Mouse (Mus musculus) left cerebral cortex, adult 8-10 months (tissue): ENCODE measurements around the gene Ampd3. TPM values are rescaled to one million over a fixed set of nuclear protein-coding genes. Genes with fewer than 3 reads are reported as not detected.

ENCODE experiments used
- DNase-seq, 2 experiments: peaks; one replicate each; pipeline ENCODE4 v3.0.0; 2022; ENCODE audit warnings: low spot score in 2 of 2
- total RNA-seq, 4 experiments: library from RNA; stranded (reverse); gene quantifications; 2 replicates each; pipeline ENCODE4 v1.2.4; 2022

The Ampd3 gene
- total RNA-seq, 4 experiments from 2014 or later: 22.9 to 33.5 (median 29.5) TPM

- DNase-seq: no peak
Measured at GRCm38 (mm10) chr7:110797722-110798409, 29.9 kb downstream of the Ampd3 start.

- peak; percentile 66 to 80 for DNase-seq
Measured at GRCm38 (mm10) chr7:110801028-110801427, 33.0 kb downstream of the Ampd3 start.

GRCm38 (mm10) chr7:110803131-110803530 lies 35.1 kb downstream of the Ampd3 start:
- DNase-seq: no peak

GRCm38 (mm10) chr7:110804266-110804665 lies 36.3 kb downstream of the Ampd3 start:
- DNase-seq: peak in 1 of 2 experiments; percentile 76

GRCm38 (mm10) chr7:110807460-110808030 lies 39.5 kb downstream of the Ampd3 start:
- DNase-seq: no peak

GRCm38 (mm10) chr7:110808962-110809361 lies 41.0 kb downstream of the Ampd3 start:
- no peak for DNase-seq

GRCm38 (mm10) chr7:110809585-110810557 lies 41.9 kb downstream of the Ampd3 start:
- no peak for DNase-seq

- DNase-seq: no peak
Measured at GRCm38 (mm10) chr7:110810995-110811394, 43.0 kb downstream of the Ampd3 start.

GRCm38 (mm10) chr7:110811529-110811928 lies 43.5 kb downstream of the Ampd3 start:
- no peak for DNase-seq

- no peak for DNase-seq
Measured at GRCm38 (mm10) chr7:110813983-110814382, 46.0 kb downstream of the Ampd3 start.

- no peak for DNase-seq
Measured at GRCm38 (mm10) chr7:110816037-110816436, 48.0 kb downstream of the Ampd3 start.

GRCm38 (mm10) chr7:110818206-110818605 lies 50.2 kb downstream of the Ampd3 start:
- DNase-seq: no peak

GRCm38 (mm10) chr7:110818787-110819350 lies 50.9 kb downstream of the Ampd3 start:
- DNase-seq: no peak

- DNase-seq: no peak
Measured at GRCm38 (mm10) chr7:110821068-110821467, 53.1 kb downstream of the Ampd3 start.

GRCm38 (mm10) chr7:110821653-110822052 lies 53.6 kb downstream of the Ampd3 start:
- peak in 1 of 2 experiments; percentile 63 for DNase-seq

GRCm38 (mm10) chr7:110822055-110822454 lies 54.0 kb downstream of the Ampd3 start:
- no peak for DNase-seq

- DNase-seq: no peak
Measured at GRCm38 (mm10) chr7:110823076-110823475, 55.1 kb downstream of the Ampd3 start.

- DNase-seq: no peak
Measured at GRCm38 (mm10) chr7:110823593-110823992, 55.6 kb downstream of the Ampd3 start.

- DNase-seq: no peak
Measured at GRCm38 (mm10) chr7:110823995-110824953, 56.3 kb downstream of the Ampd3 start.

GRCm38 (mm10) chr7:110833024-110833423 lies 65.0 kb downstream of the Ampd3 start:
- no peak for DNase-seq
